Mouse (Mus musculus) spleen, adult 2 months (tissue): Measurements from ENCODE around the gene Reln. TPM values are rescaled to one million over a fixed set of nuclear protein-coding genes. Genes with fewer than 3 reads are reported as not detected.

Experiments
- DNase-seq, 2 experiments: peaks; one replicate each; pipeline versions ENCODE4 v3.0.0 to v3.0.0-alpha.2; 2012 to 2021; ENCODE audit warnings: low spot score in 2 of 2, low read depth in 1 of 2
- H3K27ac ChIP-seq: fragments of 200-500 bp; 2 replicates; pipeline ENCODE4 v1.5.1; 2012; ENCODE audit warnings: low read length, inconsistent platforms; ENCODE audit not compliant: insufficient read depth
- H3K27me3 ChIP-seq: fragments of 200-500 bp; 2 replicates; pipeline ENCODE4 v1.6.1; 2012; ENCODE audit warnings: mild to moderate bottlenecking, moderate library complexity, low read length, inconsistent platforms; ENCODE audit not compliant: control insufficient read depth, insufficient read depth
- H3K36me3 ChIP-seq: fragments of 200-500 bp; 2 replicates; pipeline ENCODE4 v1.6.1; 2012; ENCODE audit warnings: mild to moderate bottlenecking, low read length, inconsistent platforms; ENCODE audit not compliant: control insufficient read depth, insufficient read depth
- H3K4me1 ChIP-seq: fragments of 200-500 bp; 2 replicates; pipeline ENCODE4 v1.6.1; 2011; ENCODE audit warnings: inconsistent platforms; ENCODE audit not compliant: control insufficient read depth, insufficient read depth, insufficient read length
- H3K4me3 ChIP-seq: fragments of 200-500 bp; 2 replicates; pipeline ENCODE4 v1.5.1; 2011; ENCODE audit warnings: mild to moderate bottlenecking, inconsistent platforms; ENCODE audit not compliant: insufficient read depth, insufficient read length; ENCODE audit errors: extremely low read depth
- CTCF ChIP-seq: fragments of 200-500 bp; IDR thresholded peaks from 2 replicates; pipeline ENCODE4 v1.5.1; 2011; ENCODE audit warnings: mild to moderate bottlenecking, inconsistent platforms; ENCODE audit not compliant: insufficient read depth, insufficient read length, insufficient replicate concordance; ENCODE audit errors: extremely low read depth
- POLR2A ChIP-seq: fragments of 200-500 bp; IDR thresholded peaks from 2 replicates; pipeline ENCODE4 v1.6.1; 2011; ENCODE audit warnings: low read depth, low read length, inconsistent platforms
- WGBS: fragments of 180-500 bp; shearing (Covaris S2); methylation state at CpG from one replicate; pipeline ENCODE4 v1.1.7; 2018; 5-methylcytosine and 5-hydroxymethylcytosine counted together
- polyA plus RNA-seq: library from polyadenylated mRNA; depleted of rRNA; stranded (reverse); fragments of >200 nt; gene quantifications from 2 replicates; pipeline ENCODE4 v1.2.3, GENCODE M21; 2012

Gene Reln
- polyA plus RNA-seq, 1 experiment = 3.8 TPM

DNA sequence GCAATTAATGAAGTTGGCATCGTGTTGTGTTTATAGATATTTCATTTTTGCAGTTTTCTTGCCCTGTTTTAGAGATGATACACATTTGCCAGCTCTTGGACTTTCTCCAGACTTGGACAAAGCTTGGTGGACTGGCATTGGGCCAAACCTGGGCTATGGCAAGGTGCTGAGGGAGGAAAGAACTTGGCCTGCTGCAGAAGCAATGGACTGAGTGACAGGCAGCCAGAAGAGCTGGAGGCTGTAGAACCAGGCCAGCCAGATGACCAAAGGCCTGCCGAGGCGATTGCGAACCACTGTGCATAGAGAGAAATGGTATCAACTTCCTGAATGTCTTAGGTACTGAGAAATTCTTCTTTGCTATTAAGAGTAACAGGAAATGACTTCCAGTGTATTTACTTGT lies 318.8 kb downstream of the Reln start:
- WGBS = 81% methylated on average over 4 of the region's 4 CpGs
- H3K27me3 ChIP-seq = no peaks in the 10 kb centered on the region
- H3K4me3 ChIP-seq = no peak overlapping the region
- DNase-seq = no peak
- no peak overlapping the region for H3K27ac ChIP-seq
- H3K36me3 ChIP-seq = no peaks in the 10 kb centered on the region
- no peak for TF ChIP-seq CTCF
- TF ChIP-seq POLR2A = no peak
- peaks cover 4% of the 10 kb centered on the region; the same call in 1 of the 2 replicates for H3K4me1 ChIP-seq

DNA sequence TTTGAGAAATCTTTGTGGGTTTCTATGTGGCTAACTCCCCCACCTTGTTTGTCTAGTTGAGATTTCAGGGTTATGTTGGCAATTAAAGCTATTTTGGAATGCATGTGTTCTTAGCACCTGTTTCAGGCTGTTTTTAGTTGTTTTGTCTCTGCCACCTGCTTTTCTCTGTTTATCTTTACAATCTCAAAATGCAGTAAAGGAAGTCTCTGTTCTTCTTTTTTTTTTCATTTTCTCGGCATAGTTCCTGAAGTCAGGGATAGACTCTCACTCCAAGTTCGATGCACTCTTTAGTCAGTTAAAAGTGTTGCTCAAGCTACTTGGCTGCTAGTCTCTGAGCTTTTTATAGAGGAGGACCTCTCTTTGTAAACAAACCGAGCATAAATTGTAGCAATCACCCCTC lies 320.4 kb downstream of the Reln start:
- no peak overlapping the region for H3K27ac ChIP-seq

DNA sequence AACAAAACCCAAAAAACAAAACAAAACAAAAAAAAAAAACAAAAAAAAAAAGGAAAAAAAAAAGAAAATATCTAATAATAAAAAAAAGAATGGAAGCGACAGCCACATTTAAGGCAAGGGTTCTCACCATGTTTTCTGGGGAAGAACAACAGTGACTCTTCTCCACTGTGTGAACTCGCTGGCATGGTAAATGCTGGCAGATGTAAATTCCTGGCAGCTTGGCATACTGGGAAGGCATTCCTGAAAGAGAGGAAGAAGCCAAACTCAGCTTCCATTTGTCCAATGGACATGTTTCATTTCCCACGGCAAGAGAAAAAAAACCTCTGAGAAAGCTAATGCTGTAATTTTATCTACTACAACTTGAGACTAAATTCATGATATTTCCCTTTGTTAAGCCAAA lies 326.6 kb downstream of the Reln start:
- TF ChIP-seq POLR2A = no peak
- TF ChIP-seq CTCF = no peak
- no peak overlapping the region for H3K27ac ChIP-seq
- WGBS = 82% methylated on average over 3 of the region's 3 CpGs

More for the DNA sequence above, 320.4 kb downstream of the Reln start:
- TF ChIP-seq POLR2A (no peak), CTCF (no peak)
- no peak for DNase-seq
- Histone ChIP-seq H3K36me3 (no peaks in the 10 kb centered on the region), H3K4me1 (peaks cover 4% of the 10 kb centered on the region; the same call in 1 of the 2 replicates), H3K27me3 (no peaks in the 10 kb centered on the region), H3K4me3 (no peak overlapping the region)
- 29% methylated on average over 3 of the region's 3 CpGs for WGBS

DNA sequence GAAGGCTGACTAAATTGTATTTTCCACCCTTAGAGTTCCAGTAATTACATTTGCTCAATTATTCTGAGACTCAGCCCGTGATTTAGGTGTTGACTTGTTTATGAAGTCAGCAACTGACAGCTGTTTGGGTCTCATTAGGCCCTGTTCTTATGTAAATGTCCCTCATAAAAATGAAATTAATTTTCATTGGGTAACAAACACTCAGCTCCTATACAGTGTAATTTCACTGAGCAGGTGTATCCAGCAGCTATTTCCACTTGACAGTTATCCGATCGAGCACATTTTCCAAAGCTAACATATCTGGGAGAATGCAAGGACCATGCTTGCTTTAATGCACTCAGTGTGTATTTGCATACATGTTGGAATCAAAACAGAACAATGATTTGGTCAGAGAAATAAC lies 330.0 kb downstream of the Reln start:
- no peak overlapping the region for H3K27ac ChIP-seq
- H3K36me3 ChIP-seq = no peaks in the 10 kb centered on the region
- H3K4me3 ChIP-seq = no peak overlapping the region
- DNase-seq = no peak
- 85% methylated on average over 3 of the region's 3 CpGs for WGBS
- peaks cover 2% of the 10 kb centered on the region; the same call in 1 of the 2 replicates for H3K4me1 ChIP-seq
- TF ChIP-seq POLR2A (no peak), CTCF (no peak)
- no peaks in the 10 kb centered on the region for H3K27me3 ChIP-seq

More for the DNA sequence above, 326.6 kb downstream of the Reln start:
- Histone ChIP-seq H3K4me1 (no peaks in the 10 kb centered on the region; the same call in 1 of the 2 replicates), H3K4me3 (no peak overlapping the region), H3K27me3 (no peaks in the 10 kb centered on the region), H3K36me3 (no peaks in the 10 kb centered on the region)
- no peak for DNase-seq

DNA sequence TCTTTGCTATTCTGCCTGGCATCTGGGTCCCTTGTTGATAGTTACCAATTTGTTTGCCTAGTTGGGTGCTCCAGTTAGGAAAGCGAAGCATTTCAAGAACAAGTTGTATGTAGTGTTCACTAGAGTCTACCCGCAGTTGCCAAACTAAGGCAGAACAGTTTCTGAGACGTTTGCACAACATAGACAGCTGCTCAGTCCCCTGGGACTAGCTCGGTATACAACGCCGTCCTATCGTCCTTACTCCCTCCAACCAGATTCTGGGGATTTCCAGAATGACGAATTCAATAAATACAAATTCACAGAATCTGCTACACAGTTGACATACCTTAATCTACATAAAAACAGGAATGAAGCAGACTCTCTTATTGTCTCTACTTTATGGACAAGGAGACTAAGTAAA lies 335.4 kb downstream of the Reln start:
- WGBS = 66% methylated on average over 8 of the region's 8 CpGs
- H3K27ac ChIP-seq = no peak overlapping the region
- no peaks in the 10 kb centered on the region for H3K36me3 ChIP-seq
- H3K4me3 ChIP-seq = no peak overlapping the region
- DNase-seq = peak in 1 of 2 experiments; percentile 8
- TF ChIP-seq CTCF = no peak
- no peak for TF ChIP-seq POLR2A
- H3K27me3 ChIP-seq = no peaks in the 10 kb centered on the region
- peaks cover 5% of the 10 kb centered on the region; the same call in 1 of the 2 replicates for H3K4me1 ChIP-seq

DNA sequence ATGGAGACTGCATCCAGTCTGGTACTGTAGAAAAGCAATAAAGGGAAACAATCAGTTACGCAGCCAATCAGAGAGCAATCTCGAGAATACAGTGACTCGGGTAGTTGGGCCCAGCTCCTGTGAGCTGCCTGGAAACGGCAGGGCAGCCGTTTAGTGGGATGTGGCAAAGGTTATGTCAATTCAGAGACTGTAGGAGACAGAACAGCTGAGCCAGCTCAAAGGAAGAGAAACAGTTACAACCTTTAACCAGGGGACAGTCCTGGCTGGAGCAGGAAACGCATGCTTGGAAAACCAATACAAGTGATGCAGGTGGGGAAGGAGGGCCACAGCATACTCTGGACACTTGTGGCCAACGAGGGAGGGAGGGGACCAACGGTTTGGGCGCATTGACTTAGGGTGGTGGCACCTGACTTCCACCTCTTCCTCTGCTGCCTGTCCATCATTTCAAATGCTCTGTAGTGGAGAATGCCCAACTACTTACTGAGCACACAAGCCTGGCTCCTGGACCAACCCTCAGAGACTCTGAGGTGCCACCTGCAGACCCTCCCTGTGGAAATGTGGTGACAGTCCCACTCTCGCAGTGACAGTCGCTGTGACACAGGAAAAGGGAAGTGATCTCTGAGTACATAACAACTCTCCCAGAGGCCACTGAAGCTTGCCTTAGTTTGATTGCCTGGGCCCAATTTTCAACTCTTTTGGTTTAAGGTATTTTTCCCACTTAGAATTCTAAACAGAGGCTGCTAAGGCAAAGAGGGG lies 337.0 kb downstream of the Reln start:
- peak in 1 of 2 experiments; percentile 4 for DNase-seq
- Histone ChIP-seq H3K4me3 (no peak overlapping the region), H3K27ac (no peak overlapping the region), H3K27me3 (no peaks in the 10 kb centered on the region), H3K4me1 (peaks cover 5% of the 10 kb centered on the region; the same call in 1 of the 2 replicates), H3K36me3 (no peaks in the 10 kb centered on the region)
- TF ChIP-seq CTCF (no peak), POLR2A (no peak)
- 51% methylated on average over 11 of the region's 11 CpGs for WGBS

DNA sequence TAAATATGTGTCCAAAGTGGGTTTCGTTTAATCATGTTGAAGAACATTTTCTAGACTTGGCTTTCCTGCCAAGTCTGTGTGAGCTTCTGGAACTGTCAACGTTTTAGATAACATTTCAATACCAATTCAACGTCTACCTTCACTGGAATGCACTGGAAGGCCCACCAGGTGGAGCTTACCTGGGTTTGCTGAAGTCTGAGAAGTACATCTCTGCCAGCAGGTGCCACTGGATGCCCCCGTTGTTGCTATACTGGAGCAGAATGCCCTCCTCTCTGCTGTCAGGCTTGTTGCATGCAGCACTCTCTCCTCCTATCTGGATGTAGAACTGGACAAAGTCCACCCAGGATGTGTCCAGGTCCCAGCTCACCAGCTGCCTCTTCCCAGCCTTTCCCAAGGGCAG lies 340.6 kb downstream of the Reln start:
- peaks cover 3% of the 10 kb centered on the region; the same call in 1 of the 2 replicates for H3K4me1 ChIP-seq
- no peak overlapping the region for H3K4me3 ChIP-seq
- no peak overlapping the region for H3K27ac ChIP-seq
- TF ChIP-seq CTCF = no peak
- TF ChIP-seq POLR2A = no peak
- no peaks in the 10 kb centered on the region for H3K27me3 ChIP-seq
- WGBS = 86% methylated on average over 4 of the region's 4 CpGs
- no peak for DNase-seq
- H3K36me3 ChIP-seq = no peaks in the 10 kb centered on the region
